Mouse (Mus musculus) spleen, embryonic (tissue): ENCODE results near the gene Ndufs1.

ENCODE experiments used
- CTCF ChIA-PET: fragments of 350-600 bp; sonication (Branson Sonifier 250); formaldehyde crosslinking; loops from one replicate; lab custom pipeline; 2022; lab: Charles Lee

The Ndufs1 gene

GRCm38 (mm10) chr1:63119675-63120074 is 57.0 kb downstream of the Ndufs1 start:
- CTCF ChIA-PET: no interaction called here

DNA sequence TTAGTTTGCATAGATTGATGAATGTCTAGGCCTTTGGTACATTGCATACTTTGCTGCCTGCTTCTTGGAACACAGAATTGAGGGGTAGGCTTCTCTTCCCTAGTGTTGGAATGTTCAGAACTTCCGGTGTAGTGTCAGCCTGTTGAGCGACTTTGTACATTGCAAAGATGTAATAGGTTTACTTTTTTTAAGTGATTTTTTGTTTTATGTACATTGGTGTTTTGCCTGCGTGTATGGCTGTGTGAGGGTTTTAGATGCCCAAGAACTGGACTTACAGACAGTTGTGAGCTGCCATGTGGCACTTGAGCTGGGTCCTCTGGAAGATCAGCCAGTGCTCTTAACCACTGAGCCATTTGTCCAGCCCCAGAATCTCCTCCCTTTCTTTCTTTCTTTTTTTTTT is 61.1 kb downstream of the Ndufs1 start:
- CTCF ChIA-PET: interaction anchor here (0.7 kb wide), 1 partner anchor 357 kb away, joined by 3 read pairs; no protein-coding TSS in a partner anchor

GRCm38 (mm10) chr1:63115096-63115495 is 61.5 kb downstream of the Ndufs1 start:
- CTCF ChIA-PET: interaction anchor here (0.6 kb wide), 1 partner anchor 36 kb away, joined by 3 read pairs; no protein-coding TSS in a partner anchor

DNA sequence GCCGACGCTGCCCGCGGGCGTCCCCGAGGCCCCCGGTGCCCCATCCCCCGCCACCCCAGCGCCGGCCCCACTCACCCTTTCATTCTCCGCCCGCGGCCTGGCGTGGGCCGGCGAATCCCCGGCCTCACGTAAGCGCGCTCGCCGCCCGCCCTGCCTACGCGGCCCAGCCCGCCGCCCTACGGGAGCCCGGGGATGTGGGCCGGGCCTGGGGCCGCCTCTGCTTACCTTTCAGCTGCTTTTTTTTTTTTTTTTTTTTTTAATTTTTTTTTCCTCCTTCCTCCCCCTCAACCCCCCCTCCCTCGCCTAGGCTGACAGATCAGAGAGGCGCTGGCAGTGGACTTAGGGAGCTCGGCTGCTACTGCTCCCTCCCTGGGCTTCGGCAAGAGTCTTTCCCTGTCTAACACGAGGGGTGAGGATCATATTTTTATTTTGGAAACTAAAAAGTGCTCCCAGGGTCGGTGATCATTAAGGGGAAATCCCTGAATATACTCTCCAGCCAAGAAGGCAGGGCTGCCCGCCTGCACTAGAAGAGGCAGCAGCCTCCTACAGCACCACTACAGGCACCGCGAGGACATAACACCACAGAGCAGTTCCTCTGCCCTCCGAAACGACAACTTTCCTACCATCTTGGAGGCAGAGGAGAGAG is 62.4 kb downstream of the Ndufs1 start, which contains the start of gene Ino80d:
Gene Ino80d (minus strand): TSS at position 532 of the 646 bp plus-strand sequence.
- CTCF ChIA-PET: no interaction called here

DNA sequence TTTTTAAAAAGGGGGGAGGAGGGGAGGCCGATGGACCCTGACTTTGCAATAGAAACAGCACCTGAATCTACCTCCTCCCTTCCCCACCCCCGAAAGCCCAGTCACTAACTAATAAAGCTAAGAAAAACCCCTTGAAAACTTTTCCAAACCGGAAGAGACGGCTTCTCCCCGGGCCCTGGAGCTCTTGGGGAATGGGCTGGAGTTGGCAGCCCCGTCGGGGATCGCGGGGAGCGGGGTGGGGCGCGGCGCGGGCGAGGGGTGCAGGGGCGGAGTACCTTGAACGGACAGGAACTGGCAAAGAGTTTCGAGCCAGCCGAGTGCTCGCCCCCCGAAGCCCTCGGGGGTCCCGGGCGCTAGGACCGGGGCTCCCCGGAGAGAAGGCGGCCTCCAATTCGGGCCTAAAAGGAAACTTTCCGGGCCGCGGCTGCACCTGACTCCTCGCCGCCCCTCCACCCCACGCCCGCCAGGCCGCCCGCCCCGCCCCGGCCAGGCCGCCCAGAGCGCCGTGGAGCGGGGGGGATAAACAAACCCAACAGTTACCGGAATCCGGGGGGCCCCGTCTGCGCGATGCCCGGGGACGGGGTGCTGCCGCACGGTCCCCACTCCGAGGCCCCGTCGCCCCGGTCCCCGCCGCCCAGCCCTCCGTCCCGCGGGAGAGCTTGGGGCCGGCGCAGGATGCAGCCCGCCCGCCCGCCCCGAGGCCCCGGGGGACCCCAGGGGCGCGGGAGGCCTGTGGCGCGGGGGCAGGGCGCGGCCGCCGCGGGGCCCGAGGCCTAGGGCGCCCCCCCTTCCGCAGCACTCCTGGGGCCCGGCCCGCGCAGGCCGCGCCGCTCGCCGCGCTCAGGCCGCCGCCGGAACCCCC is 63.1 kb downstream of the Ndufs1 start:
- CTCF ChIA-PET: interaction anchor here (0.7 kb wide), 1 partner anchor 61 kb away, joined by 3 read pairs; no protein-coding TSS in a partner anchor

GRCm38 (mm10) chr1:63112865-63113261 is 63.8 kb downstream of the Ndufs1 start:
- CTCF ChIA-PET: interaction anchor here (0.7 kb wide), 1 partner anchor 62 kb away, joined by 3 read pairs; no protein-coding TSS in a partner anchor

DNA sequence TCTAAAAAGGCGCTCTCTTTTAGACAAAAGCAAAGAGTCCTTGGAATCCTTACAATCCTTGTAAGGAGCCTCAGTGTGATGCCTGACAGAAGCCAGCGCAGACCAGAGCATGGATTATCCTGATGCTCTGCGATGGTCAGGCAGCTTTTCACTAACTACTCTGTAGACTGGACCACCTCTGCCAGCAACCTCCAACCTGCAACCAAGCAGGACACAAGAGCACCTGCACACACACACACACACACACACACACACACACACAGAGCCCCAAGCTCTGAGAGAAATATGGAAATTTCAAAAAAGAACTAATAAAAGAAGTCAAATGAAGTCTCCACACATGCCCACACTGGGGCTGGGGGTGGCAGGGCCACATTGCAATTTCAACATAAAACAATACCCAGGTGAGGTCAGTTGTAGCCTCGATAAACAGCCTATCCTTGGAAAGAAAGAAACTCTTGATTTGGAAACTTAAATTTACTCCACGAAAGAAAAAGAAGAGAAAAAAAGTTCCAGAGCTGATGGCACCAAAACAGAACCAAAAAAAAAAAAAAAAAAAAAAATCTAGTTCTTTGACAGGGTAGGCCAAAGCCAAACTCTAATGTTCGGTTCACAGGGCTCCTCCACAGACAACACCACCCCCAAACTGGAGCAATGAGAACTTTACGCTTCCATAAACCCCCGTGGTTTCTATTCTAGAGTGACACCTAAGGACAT is 64.3 kb downstream of the Ndufs1 start:
- CTCF ChIA-PET: interaction anchor here (0.7 kb wide), 1 partner anchor 63 kb away, joined by 3 read pairs; no protein-coding TSS in a partner anchor

DNA sequence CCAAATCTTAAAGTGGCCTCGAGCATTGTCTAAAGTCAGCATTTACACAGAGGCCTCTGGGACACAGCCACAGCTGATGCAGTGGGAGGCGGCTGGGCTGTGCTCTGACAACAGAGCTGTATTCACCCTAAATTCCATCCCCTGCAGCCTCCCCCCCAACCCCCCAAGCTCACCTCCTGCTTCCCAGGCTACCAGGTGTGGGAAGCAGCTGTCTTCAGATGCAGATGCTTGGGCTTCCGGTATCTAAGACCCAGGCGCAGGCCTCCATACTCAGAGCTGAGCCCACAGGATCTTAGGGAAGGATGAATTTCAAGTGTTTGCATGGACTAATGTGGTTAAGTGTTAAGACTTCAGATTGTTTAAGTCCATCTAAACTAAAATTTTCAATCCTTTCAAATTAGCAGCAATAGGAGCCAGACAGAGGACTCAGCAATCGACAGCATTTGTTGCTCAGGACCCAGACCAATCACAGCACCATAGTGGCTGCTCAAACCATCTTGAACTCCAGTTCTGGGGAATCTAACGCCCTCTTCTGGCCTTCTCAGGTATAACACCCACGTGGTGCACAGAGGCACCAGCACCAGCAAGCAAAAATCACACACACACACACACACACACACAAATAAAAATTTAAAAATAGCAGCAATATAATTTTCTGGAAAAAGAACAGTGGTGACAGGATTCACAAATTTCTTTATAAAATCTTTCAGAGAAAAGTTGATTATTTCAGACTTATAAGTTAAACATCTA is 65.9 kb downstream of the Ndufs1 start:
- CTCF ChIA-PET: no interaction called here

DNA sequence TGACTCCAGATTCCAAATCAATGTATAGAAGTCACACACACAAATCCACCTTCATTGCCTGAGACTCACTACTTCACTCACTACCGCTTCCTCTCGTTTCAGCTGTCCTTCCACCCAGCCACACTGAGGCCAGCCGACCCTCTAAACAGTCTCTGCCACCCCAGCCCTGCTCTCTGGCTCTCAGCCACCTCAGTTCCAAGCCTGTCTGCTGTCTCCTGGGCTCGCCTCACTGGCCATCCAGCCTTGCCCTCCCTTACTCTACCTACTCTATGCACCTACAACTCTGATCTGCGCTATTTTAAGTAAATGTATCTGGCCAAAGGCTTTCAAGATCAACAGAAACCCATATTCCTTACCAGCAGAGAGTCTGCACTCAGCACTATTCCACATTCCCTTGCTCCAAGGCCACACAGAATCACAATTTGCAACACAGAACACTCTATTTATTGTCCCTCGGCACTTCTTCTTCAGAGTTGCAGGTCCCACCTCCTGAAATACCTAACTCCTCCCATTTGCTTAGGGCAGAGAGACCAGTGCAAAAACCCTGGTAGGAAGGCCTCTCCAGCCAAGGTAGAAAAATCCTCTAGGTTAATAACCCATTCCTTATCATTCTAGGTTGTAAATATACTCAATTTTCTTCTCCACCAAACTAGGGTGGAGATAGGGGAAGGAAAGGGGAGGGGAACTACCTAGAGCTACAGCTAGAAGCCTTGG is 68.9 kb downstream of the Ndufs1 start:
- CTCF ChIA-PET: no interaction called here

DNA sequence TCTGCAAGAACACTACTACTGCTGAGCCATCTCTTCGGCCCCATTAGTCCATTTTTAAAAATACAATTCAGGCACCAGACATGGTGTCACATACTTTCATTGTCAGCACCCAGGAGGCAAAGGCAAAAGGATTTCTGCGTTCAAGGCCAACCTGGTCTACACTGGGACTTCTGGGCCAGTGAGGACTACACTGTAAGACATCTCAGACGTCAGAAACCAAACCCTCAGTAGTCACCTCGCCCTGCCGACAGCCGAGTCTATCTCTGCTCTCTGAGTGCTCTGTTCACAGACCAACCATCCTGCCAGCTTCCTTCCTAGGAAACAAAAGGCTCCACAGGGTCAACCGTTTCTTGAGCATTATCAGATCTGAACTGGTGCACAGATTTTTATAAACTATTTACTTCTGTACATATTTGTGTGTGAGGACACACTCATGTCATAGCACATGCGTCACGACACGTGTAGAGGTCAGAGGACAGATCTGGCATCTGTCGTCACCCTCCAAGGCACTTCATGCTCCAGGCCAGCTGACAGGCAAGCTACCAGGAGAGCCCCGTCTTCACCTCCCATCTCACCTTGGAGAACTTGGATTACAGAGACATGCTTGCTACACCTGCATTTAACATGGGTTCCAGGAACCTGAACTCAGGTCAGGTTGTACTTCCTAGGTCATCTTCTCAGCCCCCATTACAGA is 73.7 kb downstream of the Ndufs1 start:
- CTCF ChIA-PET: interaction anchor here (0.7 kb wide), 1 partner anchor 14 kb away, joined by 3 read pairs; no protein-coding TSS in a partner anchor

DNA sequence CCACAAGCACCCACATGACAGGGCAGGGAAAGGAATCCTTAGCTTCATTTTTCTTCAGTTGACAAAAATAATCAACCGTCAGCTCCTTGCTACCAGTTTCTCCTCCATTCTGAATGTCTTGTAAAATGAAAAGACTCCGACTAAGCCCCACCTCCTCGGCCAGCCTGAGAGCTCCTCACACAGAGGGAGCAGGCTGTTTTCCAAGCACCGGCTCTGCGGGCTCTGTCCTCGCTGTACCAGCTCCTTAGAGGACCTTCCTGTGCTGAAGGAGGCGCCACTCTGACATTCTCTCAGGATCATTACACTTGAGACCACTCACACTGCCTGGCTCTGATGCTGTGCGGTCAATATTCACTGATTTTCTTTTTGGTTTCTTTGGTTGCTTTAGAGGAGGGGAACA is 76.4 kb downstream of the Ndufs1 start:
- CTCF ChIA-PET: no interaction called here

DNA sequence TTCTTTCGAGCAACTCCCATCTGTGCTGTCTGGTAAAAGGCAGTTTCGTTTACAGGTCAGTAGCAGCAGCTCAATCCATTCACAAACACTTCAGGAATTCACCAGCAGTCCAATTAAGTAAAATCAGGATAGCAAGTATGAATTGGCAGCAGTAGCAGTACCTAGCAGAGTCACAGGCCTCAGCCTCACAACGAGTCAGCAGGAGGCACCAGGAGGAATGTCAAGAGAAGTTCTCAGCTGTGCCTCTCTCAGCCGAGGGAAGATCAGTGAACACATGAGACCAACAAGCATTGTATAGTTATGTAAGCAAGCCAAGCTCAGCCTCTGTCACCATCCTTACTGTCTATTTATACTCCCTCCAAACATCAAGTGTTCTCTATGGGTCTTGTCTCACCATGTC is 77.8 kb downstream of the Ndufs1 start:
- CTCF ChIA-PET: no interaction called here

- CTCF ChIA-PET: no interaction called here
Observed at GRCm38 (mm10) chr1:63096071-63096470, 80.6 kb downstream of the Ndufs1 start.
